Mouse (Mus musculus) CH12.LX (cell line): ENCODE measurements around the gene Epb41l1.

ENCODE experiments used
- EP300 ChIP-seq: IDR thresholded peaks from 2 replicates; pipeline ENCODE4 v1.6.1; 2011; ENCODE audit warnings: low read length, improper control_type of control experiment
- GABPA ChIP-seq: IDR thresholded peaks from 2 replicates; pipeline ENCODE4 v1.6.1; 2012; ENCODE audit warnings: low read depth, low read length, improper control_type of control experiment, inconsistent platforms; ENCODE audit not compliant: insufficient replicate concordance

GRCm38 (mm10) chr2:156568647-156569046 is 147.9 kb downstream of the Epb41l1 start:
- TF ChIP-seq GABPA (no peak), EP300 (no peak)
